Comparison of ENCODE assay signal across 25 mouse cellular contexts in genomic region chr17:24288477-24288876, GRCm38 (mm10). TPM values are rescaled to one million over a fixed set of nuclear protein-coding genes. Genes with fewer than 3 reads are reported as not detected.
DNase-seq lines count a peak whose midpoint lies in the region; ATAC-seq and TF ChIP-seq lines count a peak whose summit lies in the region.
"Had no signal": no experiment of that assay in that cellular context is flagged by ENCODE, and none has a peak within 500 bp of the region (broad histone marks: within the 10 kb centered on the region; RNA-seq: fewer than 3 reads in every experiment).

No protein-coding gene starts in this region.

- H3K27me3 ChIP-seq in embryonic facial prominence, embryonic 14.5 days (replicated peaks; ENCODE audit: control insufficient read depth, insufficient read depth, low read length): no peaks in the 10 kb centered on the region
- no peaks in the 10 kb centered on the region for H3K27me3 ChIP-seq in embryonic facial prominence, embryonic 10.5 days (replicated peaks; ENCODE audit: low read depth, poor library complexity, severe bottlenecking)
- no peaks in the 10 kb centered on the region for H3K27me3 ChIP-seq in hindbrain, postnatal 0 days (ENCODE audit: insufficient read depth, low read length)
- H3K27me3 ChIP-seq: embryonic facial prominence, embryonic 13.5 days; hindbrain, embryonic 13.5 days had no signal

- H3K36me3 ChIP-seq in embryonic facial prominence, embryonic 14.5 days (ENCODE audit: control insufficient read depth, insufficient read depth, low read length): no peaks in the 10 kb centered on the region
- no peaks in the 10 kb centered on the region for H3K36me3 ChIP-seq in embryonic facial prominence, embryonic 10.5 days (replicated peaks)
- no peaks in the 10 kb centered on the region for H3K36me3 ChIP-seq in hindbrain, postnatal 0 days (ENCODE audit: insufficient read depth, low read length)
- H3K36me3 ChIP-seq: embryonic facial prominence, embryonic 13.5 days; hindbrain, embryonic 10.5 days; hindbrain, embryonic 13.5 days had no signal

- no peak overlapping the region for H3K9ac ChIP-seq in embryonic facial prominence, embryonic 14.5 days (ENCODE audit: low read depth, low read length)
- no peak overlapping the region for H3K9ac ChIP-seq in hindbrain, postnatal 0 days (replicated peaks; ENCODE audit: low read length)
- H3K9ac ChIP-seq: embryonic facial prominence, embryonic 13.5 days; forebrain, postnatal 0 days; hindbrain, embryonic 13.5 days had no signal

- 78% methylated on average over 9 of the region's 9 CpGs for WGBS in embryonic facial prominence, embryonic 14.5 days
- 87% methylated on average over 9 of the region's 9 CpGs for WGBS in embryonic facial prominence, embryonic 10.5 days
- WGBS in hindbrain, postnatal 0 days: 85% methylated on average over 9 of the region's 9 CpGs

- no peak for ATAC-seq in embryonic facial prominence, embryonic 14.5 days (ENCODE audit: low read depth)
- no peak for ATAC-seq in hindbrain, postnatal 0 days
- ATAC-seq: activated CD4-positive, CD25-positive, alpha-beta regulatory T cell, adult 4 months; forebrain, embryonic 14.5 days; forebrain, postnatal 0 days; hindbrain, embryonic 16.5 days; intestine, postnatal 0 days had no signal

- H3K4me1 ChIP-seq in embryonic facial prominence, embryonic 14.5 days (ENCODE audit: control insufficient read depth, insufficient read depth, low read length): no peaks in the 10 kb centered on the region
- H3K4me1 ChIP-seq in embryonic facial prominence, embryonic 10.5 days: no peaks in the 10 kb centered on the region
- H3K4me1 ChIP-seq in hindbrain, postnatal 0 days (ENCODE audit: insufficient read depth, low read length): no peaks in the 10 kb centered on the region
- H3K4me1 ChIP-seq: embryonic facial prominence, embryonic 13.5 days; hindbrain, embryonic 10.5 days; hindbrain, embryonic 13.5 days had no signal

- H3K9me3 ChIP-seq in embryonic facial prominence, embryonic 14.5 days (ENCODE audit: control insufficient read depth, low read length): no peaks in the 10 kb centered on the region
- H3K9me3 ChIP-seq in embryonic facial prominence, embryonic 10.5 days: no peaks in the 10 kb centered on the region
- no peaks in the 10 kb centered on the region for H3K9me3 ChIP-seq in hindbrain, postnatal 0 days (ENCODE audit: low read length)
- H3K9me3 ChIP-seq: embryonic facial prominence, embryonic 13.5 days; hindbrain, embryonic 10.5 days; hindbrain, embryonic 13.5 days had no signal

- no peak overlapping the region for H3K4me2 ChIP-seq in embryonic facial prominence, embryonic 14.5 days (ENCODE audit: low read depth, low read length)
- H3K4me2 ChIP-seq in hindbrain, postnatal 0 days (ENCODE audit: low read depth, low read length): no peak overlapping the region
- H3K4me2 ChIP-seq: embryonic facial prominence, embryonic 13.5 days; heart, embryonic 11.5 days; hindbrain, embryonic 13.5 days had no signal

- no peak for TF ChIP-seq CTCF in hindbrain, postnatal 0 days (IDR thresholded peaks at IDR 0.05; ENCODE audit: low read depth)

- no peak overlapping the region for H3K27ac ChIP-seq in embryonic facial prominence, embryonic 14.5 days (replicated peaks; ENCODE audit: low read depth, low read length)
- H3K27ac ChIP-seq in embryonic facial prominence, embryonic 10.5 days (replicated peaks): no peak overlapping the region
- H3K27ac ChIP-seq in hindbrain, postnatal 0 days: no peak overlapping the region
- H3K27ac ChIP-seq: embryonic facial prominence, embryonic 13.5 days; gastrocnemius, adult 2 months; heart, adult 2 months; hindbrain, embryonic 10.5 days; hindbrain, embryonic 13.5 days had no signal

- H3K4me3 ChIP-seq in embryonic facial prominence, embryonic 14.5 days (ENCODE audit: low read depth, low read length): no peak overlapping the region
- H3K4me3 ChIP-seq in embryonic facial prominence, embryonic 10.5 days: no peak overlapping the region
- no peak overlapping the region for H3K4me3 ChIP-seq in hindbrain, postnatal 0 days (ENCODE audit: low read length)
- H3K4me3 ChIP-seq: embryonic facial prominence, embryonic 13.5 days; gastrocnemius, adult 2 months; heart, adult 2 months; hindbrain, embryonic 10.5 days; hindbrain, embryonic 13.5 days had no signal

- DNase-seq in embryonic facial prominence, embryonic 14.5 days (ENCODE audit: low spot score): peak; percentile 8
- DNase-seq in embryonic facial prominence, embryonic 10.5 days (ENCODE audit: low spot score): no peak
- DNase-seq in T-cell, adult 2 months (ENCODE audit: low spot score): peak; percentile 8
- DNase-seq in induced T-regulatory cell, adult 2 months (ENCODE audit: low read depth): peak; percentile 44
- DNase-seq in hindbrain, postnatal 0 days (ENCODE audit: low spot score): no peak
- DNase-seq in cerebellum, adult 18-20 months: no peak
- DNase-seq: adrenal gland, postnatal 10 days; adrenal gland, postnatal 36 days; cerebellum, adult 2 months; cerebellum, adult 9-11 months; cerebellum, postnatal 25 days; forebrain, postnatal 0 days; gastrocnemius, adult 2 months; gastrocnemius, postnatal 14 days; heart, adult 2 months; heart, postnatal 36 days; kidney, adult 2 months had no signal

RNA-seq across cellular contexts. Expression of gene Ccnf, which starts 37.2 kb away (rescaled TPM):
- 42.2 and 48.1 TPM in 2 replicates for polyA plus RNA-seq in embryonic facial prominence, embryonic 14.5 days (2014; fragmentation: Nextera tagmentation; extraction: Ambion mirVana)
- 113 and 122 TPM in 2 replicates for polyA plus RNA-seq in embryonic facial prominence, embryonic 10.5 days (2016; fragmentation: Nextera tagmentation; extraction: Ambion mirVana)
- total RNA-seq in hindbrain, postnatal 0 days (2014; rRNA removed): 6.8 and 10.2 TPM in 2 replicates
- polyA plus RNA-seq in hindbrain, postnatal 0 days (2015; fragmentation: Nextera tagmentation; extraction: Ambion mirVana): 7.1 and 7.6 TPM in 2 replicates

Comparison
In these comparisons a context has a peak if more than half of its experiments do, and no peak if none do; other contexts are left out.
1. DNase-seq: peak in embryonic facial prominence, embryonic 14.5 days (single experiment), T-cell, adult 2 months (single experiment) and induced T-regulatory cell, adult 2 months (single experiment); none in embryonic facial prominence, embryonic 10.5 days (single experiment), hindbrain, postnatal 0 days (single experiment) and cerebellum, adult 18-20 months (0 of 2).